Mouse (Mus musculus) liver, embryonic 14.5 days (tissue): ENCODE measurements around the gene Thap4. TPM values are rescaled to one million over a fixed set of nuclear protein-coding genes. Genes with fewer than 3 reads are reported as not detected.

ENCODE experiments used
- ATAC-seq: fragments of 200-750 bp; cut with Nextera tagmentation; 2 replicates; pipeline ENCODE4 v1.8.0; 2017; ENCODE audit warnings: moderate number of reproducible peaks, mild to moderate bottlenecking, moderate library complexity; ENCODE audit not compliant: insufficient read depth
- DNase-seq, 3 experiments: peaks; one replicate each; pipeline ENCODE4 v3.0.0-alpha.2; 2012 to 2013; ENCODE audit warnings: low read depth in 3 of 3, low spot score in 3 of 3
- H3K27ac ChIP-seq: fragments of 300-500 bp; sonication (generic); 2 replicates; pipeline ENCODE4 v1.5.1; 2014; ENCODE audit warnings: moderate library complexity, mild to moderate bottlenecking, control low read depth, inconsistent platforms
- H3K27me3 ChIP-seq: fragments of 300-500 bp; sonication (generic); 2 replicates; pipeline ENCODE4 v1.6.1; 2014; ENCODE audit warnings: mild to moderate bottlenecking, low read length, moderate library complexity; ENCODE audit not compliant: control insufficient read depth, insufficient read depth
- H3K36me3 ChIP-seq: fragments of 300-500 bp; sonication (generic); replicated peaks from 2 replicates; pipeline ENCODE4 v1.6.1; 2014; ENCODE audit warnings: low read depth; ENCODE audit not compliant: control insufficient read depth, insufficient read depth
- H3K4me1 ChIP-seq, 2 experiments: fragments of 200-500 bp in 1 of 2; fragments of 300-500 bp in 1 of 2; sonication (generic) in 1 of 2; replicated peaks; 2 replicates each; pipeline ENCODE4 v1.6.1; 2012 to 2014; ENCODE audit warnings: antibody characterized with exemption in 1 of 2, inconsistent platforms in 1 of 2, low read length in 1 of 2; ENCODE audit not compliant: control insufficient read depth in 2 of 2, insufficient read depth in 2 of 2
- H3K4me2 ChIP-seq: fragments of 300-500 bp; sonication (generic); 2 replicates; pipeline ENCODE4 v1.6.1; 2014; ENCODE audit warnings: low read depth, mild to moderate bottlenecking, control low read depth, moderate library complexity
- H3K4me3 ChIP-seq, 2 experiments: fragments of 200-500 bp in 1 of 2; fragments of 300-500 bp in 1 of 2; sonication (generic) in 1 of 2; 2 replicates each; pipeline ENCODE4 v1.5.1; 2012 to 2014; ENCODE audit warnings: low read depth in 2 of 2, low read length in 2 of 2, mild to moderate bottlenecking in 2 of 2, control low read depth in 1 of 2, inconsistent platforms in 1 of 2, moderate library complexity in 1 of 2; ENCODE audit not compliant: insufficient read depth in 1 of 2
- H3K9ac ChIP-seq: fragments of 300-500 bp; sonication (generic); replicated peaks from 2 replicates; pipeline ENCODE4 v1.6.1; 2014; ENCODE audit warnings: mild to moderate bottlenecking, control low read depth, moderate library complexity
- H3K9me3 ChIP-seq: fragments of 300-500 bp; sonication (generic); 2 replicates; pipeline ENCODE4 v1.6.1; 2016; ENCODE audit warnings: low read length, mixed read lengths; ENCODE audit not compliant: control insufficient read depth
- CTCF ChIP-seq: IDR thresholded peaks from 2 replicates; pipeline ENCODE4 v1.5.1; 2016; ENCODE audit warnings: antibody characterized with exemption, low read depth, control low read depth
- EP300 ChIP-seq: IDR thresholded peaks from 2 replicates; pipeline ENCODE4 v1.6.1; 2016; ENCODE audit warnings: antibody characterized with exemption, low read depth
- WGBS: fragments of 180-500 bp; shearing (Covaris S2); extraction: QIAGEN DNeasy Blood & Tissue Kit; methylation state at CpG from one replicate; pipeline ENCODE4 v1.1.7; 2014; ENCODE audit not compliant: insufficient replicate concordance; 5-methylcytosine and 5-hydroxymethylcytosine counted together
- polyA plus RNA-seq, 2 experiments: library from polyadenylated mRNA; depleted of rRNA in 1 of 2; stranded (reverse) in 1 of 2; unstranded in 1 of 2; fragments of >200 nt; fragmentation: Nextera tagmentation in 1 of 2; extraction: Ambion mirVana in 1 of 2; gene quantifications; 2 replicates each; pipeline versions ENCODE4 v1.2.1 to v1.2.3; 2012 to 2014

The Thap4 gene
- polyA plus RNA-seq, 2 experiments: 10.5 to 11.7 TPM

DNA sequence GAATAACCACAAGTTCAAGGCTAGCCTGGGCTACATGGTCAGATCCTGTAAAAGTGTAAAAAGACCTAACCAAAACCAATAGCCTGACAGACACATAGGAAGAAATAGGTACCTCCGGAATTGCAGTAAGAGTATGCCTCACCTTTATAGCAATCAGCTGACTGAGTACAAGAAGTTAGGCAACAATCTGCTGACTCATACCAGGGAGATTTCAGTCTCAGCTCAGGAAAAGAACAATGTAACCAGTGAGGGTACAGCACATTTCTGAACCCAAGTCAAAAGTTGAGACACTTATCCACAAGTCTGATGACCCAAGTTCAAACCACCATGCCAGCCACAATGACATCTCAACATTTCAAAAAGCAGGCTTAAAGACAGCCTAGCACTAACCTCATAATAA lies 6.1 kb downstream of the Thap4 start:
- ATAC-seq: no peak
- Histone ChIP-seq H3K4me3 (no peak overlapping the region), H3K36me3 (peaks cover 6% of the 10 kb centered on the region; the same call in 1 of the 2 replicates), H3K27me3 (no peaks in the 10 kb centered on the region), H3K9me3 (no peaks in the 10 kb centered on the region), H3K9ac (no peak overlapping the region), H3K4me1 (peaks cover 3 to 8% of the 10 kb centered on the region in 2 experiments; a peak in 3 of 4 replicates), H3K27ac (no peak overlapping the region), H3K4me2 (no peak overlapping the region)
- 82% methylated on average over 1 of the region's 1 CpGs for WGBS
- DNase-seq: no peak
- no peak for TF ChIP-seq CTCF
- TF ChIP-seq EP300: no peak

DNA sequence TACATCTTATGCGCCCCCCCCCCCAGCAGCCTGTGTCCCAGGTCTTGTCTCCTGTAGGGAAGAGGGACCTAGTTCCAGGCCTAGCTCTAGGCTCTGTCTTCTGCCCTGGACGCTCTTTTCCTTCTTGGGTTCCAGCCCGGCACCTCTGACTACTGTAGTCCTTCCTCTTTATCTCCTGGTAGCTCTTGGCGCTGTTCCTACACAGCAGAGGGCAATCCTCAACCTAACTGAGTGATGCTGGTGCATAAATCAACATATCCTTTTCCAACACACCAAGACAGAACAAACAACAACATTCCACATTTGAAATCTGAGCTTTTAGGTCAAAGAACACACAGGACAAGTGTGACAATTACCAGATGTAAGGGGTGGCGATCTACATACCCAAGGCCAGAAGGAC lies 8.5 kb downstream of the Thap4 start:
- H3K27ac ChIP-seq: no peak overlapping the region
- DNase-seq (no peak), ATAC-seq (no peak)

DNA sequence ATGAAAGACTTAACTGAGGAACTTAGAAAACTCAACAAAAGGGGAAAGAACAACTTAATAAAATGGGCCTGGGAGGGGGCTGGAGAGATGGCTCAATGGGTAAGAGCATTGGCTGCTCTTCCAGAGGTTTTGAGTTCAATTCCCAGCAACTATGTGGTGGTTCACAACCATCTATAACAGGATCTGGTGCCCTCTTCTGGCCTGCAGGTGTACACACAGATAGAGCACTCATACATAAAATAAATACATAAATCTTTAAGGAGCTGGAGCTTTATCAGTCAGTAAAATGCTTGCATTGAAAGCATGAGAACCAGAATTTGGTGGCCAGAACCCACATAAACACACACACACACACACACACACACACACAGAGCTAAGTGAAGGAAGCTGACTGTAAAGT lies 11.8 kb downstream of the Thap4 start:
- Histone ChIP-seq H3K4me1 (peaks cover 13 to 17% of the 10 kb centered on the region in 2 experiments), H3K27me3 (no peaks in the 10 kb centered on the region), H3K9ac (no peak overlapping the region), H3K4me2 (no peak overlapping the region), H3K36me3 (no peaks in the 10 kb centered on the region), H3K4me3 (no peak overlapping the region), H3K9me3 (no peaks in the 10 kb centered on the region), H3K27ac (no peak overlapping the region)
- no peak for ATAC-seq
- no peak for TF ChIP-seq EP300
- peak; percentile 61 for TF ChIP-seq CTCF
- no peak for DNase-seq

More for the DNA sequence above, 8.5 kb downstream of the Thap4 start:
- Histone ChIP-seq H3K9me3 (no peaks in the 10 kb centered on the region), H3K4me1 (peaks cover 13 to 17% of the 10 kb centered on the region in 2 experiments), H3K4me3 (no peak overlapping the region), H3K4me2 (no peak overlapping the region), H3K9ac (no peak overlapping the region), H3K27me3 (no peaks in the 10 kb centered on the region), H3K36me3 (peaks cover 6% of the 10 kb centered on the region; the same call in 1 of the 2 replicates)
- TF ChIP-seq EP300 (no peak), CTCF (no peak)
- WGBS: 75% methylated on average over 5 of the region's 5 CpGs

DNA sequence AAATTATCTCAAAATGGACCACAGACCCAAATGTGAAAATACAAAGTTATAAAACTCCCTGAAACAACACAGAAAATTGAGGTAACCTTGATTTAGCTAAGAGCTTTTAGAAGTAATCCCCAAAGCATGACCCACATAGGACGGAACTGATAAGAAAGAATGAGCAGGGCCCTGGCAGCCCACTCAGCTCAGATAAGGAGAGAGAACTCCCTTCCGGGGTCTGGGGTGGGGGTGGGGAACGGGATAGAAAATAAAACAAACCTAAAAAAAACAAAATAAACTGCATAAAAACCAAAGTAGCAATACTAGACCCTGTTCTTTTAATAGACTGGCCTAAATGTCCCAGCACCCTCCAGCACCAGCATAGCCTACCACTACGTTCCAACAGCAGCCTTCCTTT lies 12.7 kb downstream of the Thap4 start:
- Histone ChIP-seq H3K4me2 (peak overlapping the region; percentile 36), H3K4me1 (peaks cover 13 to 15% of the 10 kb centered on the region in 2 experiments), H3K9me3 (no peaks in the 10 kb centered on the region), H3K27ac (no peak overlapping the region), H3K4me3 (no peak overlapping the region), H3K9ac (peak overlapping the region; percentile 13; the same call in 1 of the 2 replicates), H3K27me3 (no peaks in the 10 kb centered on the region), H3K36me3 (no peaks in the 10 kb centered on the region)
- 15% methylated on average over 4 of the region's 4 CpGs for WGBS
- ATAC-seq (peak; percentile 61; the same call in 1 of the 2 replicates), DNase-seq (peak in 1 of 3 experiments; percentile 20)
- TF ChIP-seq CTCF: no peak
- TF ChIP-seq EP300: 0 out of 2 replicates have a peak, but pooled peaks have one; percentile 27

DNA sequence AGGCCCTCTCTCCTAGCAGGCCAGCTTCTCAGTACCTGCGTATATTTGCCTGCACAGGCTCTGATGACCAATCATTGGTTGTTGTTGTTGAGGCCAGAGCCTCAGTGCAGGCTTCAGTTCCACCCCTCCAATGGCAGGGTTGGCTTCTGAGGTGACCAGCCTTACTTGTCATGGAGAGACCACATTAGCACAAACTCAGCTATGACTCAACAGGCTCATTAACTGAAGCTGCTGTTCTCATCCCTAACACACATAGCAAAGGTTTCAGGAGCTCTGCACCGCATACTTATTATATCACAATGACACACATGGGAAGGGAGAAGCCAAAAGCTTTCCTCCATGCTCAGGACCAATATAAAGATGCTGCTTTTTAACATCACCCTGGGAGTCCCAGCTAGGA lies 14.0 kb downstream of the Thap4 start:
- H3K9me3 ChIP-seq: no peaks in the 10 kb centered on the region
- ATAC-seq: no peak

More for the DNA sequence above, 14.0 kb downstream of the Thap4 start:
- no peak overlapping the region for H3K9ac ChIP-seq
- H3K27me3 ChIP-seq: no peaks in the 10 kb centered on the region
- H3K4me1 ChIP-seq: peaks cover 13 to 16% of the 10 kb centered on the region in 2 experiments
- no peak overlapping the region for H3K27ac ChIP-seq
- WGBS: 89% methylated on average over 2 of the region's 2 CpGs
- no peak for DNase-seq
- TF ChIP-seq EP300: no peak
- no peak for TF ChIP-seq CTCF
- H3K4me2 ChIP-seq: no peak overlapping the region
- H3K4me3 ChIP-seq: no peak overlapping the region
- H3K36me3 ChIP-seq: no peaks in the 10 kb centered on the region
